Mouse (Mus musculus): ENCODE results near the gene Prkar2b. TPM values are rescaled to one million over a fixed set of nuclear protein-coding genes. Genes with fewer than 3 reads are reported as not detected.

The Prkar2b gene
- polyA plus RNA-seq, 1 experiment from 2014 or later: 12.7 TPM

- WGBS: 92% methylated on average over 6 of the region's 6 CpGs
- Histone ChIP-seq H3K4me3 (ENCODE audit: low read length) (no peak overlapping the region), H3K4me2 (ENCODE audit: low read depth, low read length) (no peak overlapping the region), H3K27me3 (replicated peaks; ENCODE audit: control insufficient read depth, insufficient read depth, low read length) (no peaks in the 10 kb centered on the region), H3K9ac (ENCODE audit: low read depth, low read length) (no peak overlapping the region), H3K27ac (ENCODE audit: low read length) (no peak overlapping the region), H3K36me3 (ENCODE audit: control insufficient read depth, insufficient read depth, low read length) (no peaks in the 10 kb centered on the region), H3K4me1 (ENCODE audit: control insufficient read depth, insufficient read depth, low read length) (no peaks in the 10 kb centered on the region), H3K9me3 (ENCODE audit: control insufficient read depth, low read length) (no peaks in the 10 kb centered on the region)
- no peak for ATAC-seq
These were observed 75.4 kb downstream of the Prkar2b start for GRCm38 (mm10) chr12:31985738-31986137.

- no peak for ATAC-seq
- no peak overlapping the region for H3K4me2 ChIP-seq (ENCODE audit: low read depth, low read length)
- no peak overlapping the region for H3K4me3 ChIP-seq (ENCODE audit: low read length)
- no peaks in the 10 kb centered on the region for H3K4me1 ChIP-seq (ENCODE audit: control insufficient read depth, insufficient read depth, low read length)
- H3K27me3 ChIP-seq (replicated peaks; ENCODE audit: control insufficient read depth, insufficient read depth, low read length): no peaks in the 10 kb centered on the region
- WGBS: 67% methylated on average over 12 of the region's 12 CpGs
- H3K27ac ChIP-seq (ENCODE audit: low read length): no peak overlapping the region
- no peak overlapping the region for H3K9ac ChIP-seq (ENCODE audit: low read depth, low read length)
- H3K36me3 ChIP-seq (ENCODE audit: control insufficient read depth, insufficient read depth, low read length): no peaks in the 10 kb centered on the region
- H3K9me3 ChIP-seq (ENCODE audit: control insufficient read depth, low read length): no peaks in the 10 kb centered on the region
These were observed 76.4 kb downstream of the Prkar2b start for GRCm38 (mm10) chr12:31984664-31985063.

DNA sequence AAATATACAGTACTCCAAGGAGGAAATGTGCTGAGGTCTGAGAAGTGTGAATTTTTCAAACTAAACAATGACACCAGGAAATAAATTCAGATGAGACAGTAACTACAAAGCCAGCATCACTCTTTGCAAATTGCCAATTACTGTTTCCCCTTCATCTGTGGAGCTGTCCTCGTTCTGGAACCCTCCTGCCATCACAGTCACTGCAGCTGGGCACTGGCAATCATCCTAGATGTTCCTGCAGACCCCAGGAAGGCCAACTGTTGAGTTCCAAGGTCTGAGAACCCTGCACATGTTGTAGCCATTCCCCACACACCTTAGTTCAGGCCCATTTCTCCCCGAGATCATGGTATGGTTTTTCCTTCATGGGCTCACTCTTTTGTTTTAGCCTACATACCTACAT lies 76.9 kb downstream of the Prkar2b start:
- H3K27ac ChIP-seq (ENCODE audit: low read length): no peak overlapping the region
- no peak overlapping the region for H3K4me2 ChIP-seq (ENCODE audit: low read depth, low read length)
- no peaks in the 10 kb centered on the region for H3K4me1 ChIP-seq (ENCODE audit: control insufficient read depth, insufficient read depth, low read length)
- no peak overlapping the region for H3K4me3 ChIP-seq (ENCODE audit: low read length)
- 57% methylated on average over 2 of the region's 2 CpGs for WGBS
- ATAC-seq: no peak
- H3K9me3 ChIP-seq (ENCODE audit: control insufficient read depth, low read length): no peaks in the 10 kb centered on the region
- H3K9ac ChIP-seq (ENCODE audit: low read depth, low read length): no peak overlapping the region
- H3K36me3 ChIP-seq (ENCODE audit: control insufficient read depth, insufficient read depth, low read length): no peaks in the 10 kb centered on the region
- no peaks in the 10 kb centered on the region for H3K27me3 ChIP-seq (replicated peaks; ENCODE audit: control insufficient read depth, insufficient read depth, low read length)

DNA sequence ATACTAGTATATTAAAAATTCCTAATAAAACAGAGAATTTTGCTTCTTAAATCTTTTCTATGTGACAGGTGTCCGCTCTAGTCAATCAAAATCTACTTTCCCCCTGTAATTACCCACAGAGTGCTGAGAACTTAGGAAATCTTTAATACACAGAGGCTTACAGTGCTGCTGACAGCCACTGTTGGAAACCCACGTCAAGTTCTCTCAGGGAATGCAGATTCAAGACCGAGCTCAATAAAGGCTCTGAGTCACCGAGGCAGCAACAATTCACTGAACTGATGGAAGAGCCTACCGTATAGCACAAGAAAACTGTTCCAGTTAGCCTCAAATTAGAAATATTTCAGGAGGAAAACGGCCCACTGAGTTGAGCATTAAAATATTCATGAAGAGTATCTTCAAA lies 77.3 kb downstream of the Prkar2b start:
- ATAC-seq: no peak
- Histone ChIP-seq H3K4me2 (ENCODE audit: low read depth, low read length) (no peak overlapping the region), H3K27me3 (replicated peaks; ENCODE audit: control insufficient read depth, insufficient read depth, low read length) (no peaks in the 10 kb centered on the region), H3K27ac (ENCODE audit: low read length) (no peak overlapping the region), H3K4me3 (ENCODE audit: low read length) (no peak overlapping the region), H3K36me3 (ENCODE audit: control insufficient read depth, insufficient read depth, low read length) (no peaks in the 10 kb centered on the region), H3K4me1 (ENCODE audit: control insufficient read depth, insufficient read depth, low read length) (no peaks in the 10 kb centered on the region), H3K9ac (ENCODE audit: low read depth, low read length) (no peak overlapping the region), H3K9me3 (ENCODE audit: control insufficient read depth, low read length) (no peaks in the 10 kb centered on the region)
- 81% methylated on average over 6 of the region's 6 CpGs for WGBS

DNA sequence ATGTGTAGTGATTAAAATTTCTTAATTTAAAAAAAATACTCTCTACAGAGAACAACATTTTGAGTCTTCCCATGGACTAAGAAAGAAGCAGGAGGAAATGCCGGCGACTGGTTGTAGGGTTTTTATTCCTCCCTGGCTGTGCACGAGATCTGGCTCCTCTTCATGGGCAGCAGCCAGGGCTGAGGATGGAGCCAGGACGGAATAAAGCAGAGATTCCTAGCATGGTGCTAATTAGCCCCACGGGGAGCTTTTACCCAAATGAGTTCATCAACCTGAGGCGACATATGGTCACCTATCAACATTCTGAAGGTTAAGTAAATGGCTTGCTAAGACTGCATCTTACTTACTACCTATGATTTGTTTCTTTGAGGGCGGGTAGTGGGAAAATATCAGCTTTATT lies 77.9 kb downstream of the Prkar2b start:
- ATAC-seq: no peak
- Histone ChIP-seq H3K4me1 (ENCODE audit: control insufficient read depth, insufficient read depth, low read length) (no peaks in the 10 kb centered on the region), H3K36me3 (ENCODE audit: control insufficient read depth, insufficient read depth, low read length) (no peaks in the 10 kb centered on the region), H3K27me3 (replicated peaks; ENCODE audit: control insufficient read depth, insufficient read depth, low read length) (no peaks in the 10 kb centered on the region), H3K9me3 (ENCODE audit: control insufficient read depth, low read length) (no peaks in the 10 kb centered on the region), H3K4me2 (ENCODE audit: low read depth, low read length) (no peak overlapping the region), H3K4me3 (ENCODE audit: low read length) (no peak overlapping the region), H3K27ac (ENCODE audit: low read length) (no peak overlapping the region), H3K9ac (ENCODE audit: low read depth, low read length) (no peak overlapping the region)
- 67% methylated on average over 7 of the region's 7 CpGs for WGBS

- 79% methylated on average over 12 of the region's 12 CpGs for whole genome bisulfite sequencing
- Histone ChIP-seq H3K27ac (ENCODE audit: low read length) (no peak overlapping the region), H3K4me2 (ENCODE audit: low read depth, low read length) (no peak overlapping the region), H3K4me3 (ENCODE audit: low read length) (no peak overlapping the region), H3K36me3 (ENCODE audit: control insufficient read depth, insufficient read depth, low read length) (no peaks in the 10 kb centered on the region), H3K27me3 (replicated peaks; ENCODE audit: control insufficient read depth, insufficient read depth, low read length) (no peaks in the 10 kb centered on the region), H3K9ac (ENCODE audit: low read depth, low read length) (no peak overlapping the region), H3K9me3 (ENCODE audit: control insufficient read depth, low read length) (no peaks in the 10 kb centered on the region), H3K4me1 (ENCODE audit: control insufficient read depth, insufficient read depth, low read length) (no peaks in the 10 kb centered on the region)
- no peak for ATAC-seq
These were observed 83.4 kb downstream of the Prkar2b start for GRCm38 (mm10) chr12:31977613-31978195.

DNA sequence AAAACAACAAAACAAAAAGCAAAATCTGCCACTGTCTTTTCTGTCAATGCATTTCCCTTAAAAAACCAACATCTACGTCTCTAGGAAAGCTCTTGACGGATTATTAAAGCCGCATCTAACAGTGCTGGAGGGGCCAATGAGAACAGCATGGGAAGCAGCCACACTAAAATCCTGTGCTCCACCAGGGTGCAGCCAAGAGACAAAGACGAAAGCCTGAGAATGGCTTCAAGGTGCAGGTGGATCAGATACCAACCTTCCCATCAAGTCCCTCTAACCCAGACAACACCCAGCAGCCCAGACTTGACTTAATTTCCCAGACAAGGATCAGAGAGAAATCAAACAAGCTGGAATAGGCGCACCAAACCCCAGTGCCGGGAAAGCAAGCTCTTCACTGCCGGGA lies 84.6 kb downstream of the Prkar2b start:
- H3K4me2 ChIP-seq (ENCODE audit: low read depth, low read length): no peak overlapping the region
- no peak overlapping the region for H3K9ac ChIP-seq (ENCODE audit: low read depth, low read length)
- WGBS: 55% methylated on average over 7 of the region's 7 CpGs
- no peak for ATAC-seq
- H3K36me3 ChIP-seq (ENCODE audit: control insufficient read depth, insufficient read depth, low read length): no peaks in the 10 kb centered on the region
- H3K27me3 ChIP-seq (replicated peaks; ENCODE audit: control insufficient read depth, insufficient read depth, low read length): no peaks in the 10 kb centered on the region
- H3K4me3 ChIP-seq (ENCODE audit: low read length): no peak overlapping the region
- H3K27ac ChIP-seq (ENCODE audit: low read length): no peak overlapping the region
- no peaks in the 10 kb centered on the region for H3K4me1 ChIP-seq (ENCODE audit: control insufficient read depth, insufficient read depth, low read length)
- no peaks in the 10 kb centered on the region for H3K9me3 ChIP-seq (ENCODE audit: control insufficient read depth, low read length)

DNA sequence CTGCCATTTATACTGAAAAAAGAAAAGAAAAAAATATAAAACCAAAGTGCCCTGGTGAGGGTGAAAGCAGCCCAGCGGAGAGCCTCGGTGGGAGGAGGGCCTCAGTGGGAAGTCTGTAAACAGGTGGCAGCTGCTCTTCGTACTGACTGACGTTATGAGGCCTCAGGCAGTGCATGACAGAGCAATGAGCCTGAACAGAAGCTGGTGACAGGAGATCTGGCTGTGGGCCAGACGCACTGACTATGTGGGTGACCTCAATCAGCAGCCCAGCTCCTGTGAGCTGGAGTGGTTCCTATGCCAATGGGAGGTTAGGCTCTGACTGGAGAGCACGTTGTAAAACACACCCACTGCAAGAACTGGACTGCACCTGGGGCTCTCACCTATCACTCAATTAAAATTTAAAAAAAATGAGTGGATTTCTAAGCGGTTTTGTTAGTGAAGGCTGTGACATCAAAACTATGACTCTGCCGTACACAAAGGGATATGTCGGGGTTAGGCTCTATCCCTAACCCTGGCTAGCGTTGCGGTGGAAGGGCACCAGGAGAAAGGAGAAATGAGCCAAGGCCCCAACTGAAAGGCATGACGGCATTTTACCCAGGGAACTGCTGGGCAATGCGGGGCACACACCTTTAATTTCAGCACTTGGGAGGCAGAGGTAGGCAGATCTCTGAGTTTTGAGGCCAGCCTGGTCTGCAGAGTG lies 87.5 kb downstream of the Prkar2b start:
- peak; percentile 97 for ATAC-seq

DNA sequence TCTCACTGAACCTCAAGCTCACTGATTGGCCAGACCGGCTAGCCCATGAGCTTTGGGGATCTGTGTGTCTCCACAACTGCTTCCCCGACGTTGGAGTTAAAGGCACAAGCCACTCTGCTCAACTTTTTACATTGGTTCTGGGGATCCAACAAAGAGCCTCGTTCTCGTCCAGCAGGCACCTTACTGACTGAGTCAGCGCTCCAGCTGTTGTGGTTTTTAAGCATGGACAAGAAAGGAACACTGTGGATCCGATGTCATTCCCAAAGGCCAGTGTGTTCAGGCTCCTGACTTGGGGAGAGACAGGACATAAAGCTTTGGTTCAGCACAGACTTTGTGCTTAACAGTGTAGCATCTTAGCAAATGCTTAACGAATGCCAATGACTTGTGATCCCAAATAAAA lies 89.5 kb downstream of the Prkar2b start:
- no peak overlapping the region for H3K9ac ChIP-seq (ENCODE audit: low read depth, low read length)
- H3K36me3 ChIP-seq (ENCODE audit: control insufficient read depth, insufficient read depth, low read length): no peaks in the 10 kb centered on the region
- no peaks in the 10 kb centered on the region for H3K27me3 ChIP-seq (replicated peaks; ENCODE audit: control insufficient read depth, insufficient read depth, low read length)
- no peak overlapping the region for H3K4me3 ChIP-seq (ENCODE audit: low read length)
- ATAC-seq: no peak
- H3K27ac ChIP-seq (ENCODE audit: low read length): no peak overlapping the region
- H3K4me1 ChIP-seq (ENCODE audit: control insufficient read depth, insufficient read depth, low read length): no peaks in the 10 kb centered on the region
- WGBS: 90% methylated on average over 8 of the region's 8 CpGs
- H3K9me3 ChIP-seq (ENCODE audit: control insufficient read depth, low read length): no peaks in the 10 kb centered on the region
- H3K4me2 ChIP-seq (ENCODE audit: low read depth, low read length): no peak overlapping the region

More for the DNA sequence above, 87.5 kb downstream of the Prkar2b start:
- Histone ChIP-seq H3K27me3 (replicated peaks; ENCODE audit: control insufficient read depth, insufficient read depth, low read length) (no peaks in the 10 kb centered on the region), H3K36me3 (ENCODE audit: control insufficient read depth, insufficient read depth, low read length) (no peaks in the 10 kb centered on the region), H3K4me1 (ENCODE audit: control insufficient read depth, insufficient read depth, low read length) (no peaks in the 10 kb centered on the region), H3K9ac (ENCODE audit: low read depth, low read length) (no peak overlapping the region), H3K4me3 (ENCODE audit: low read length) (no peak overlapping the region), H3K27ac (ENCODE audit: low read length) (no peak overlapping the region), H3K9me3 (ENCODE audit: control insufficient read depth, low read length) (no peaks in the 10 kb centered on the region), H3K4me2 (ENCODE audit: low read depth, low read length) (no peak overlapping the region)
- 59% methylated on average over 13 of the region's 13 CpGs for WGBS

- H3K36me3 ChIP-seq (ENCODE audit: control insufficient read depth, insufficient read depth, low read length): no peaks in the 10 kb centered on the region
- 37% methylated on average over 1 of the region's 1 CpGs for WGBS
- H3K4me2 ChIP-seq (ENCODE audit: low read depth, low read length): no peak overlapping the region
- no peak for ATAC-seq
- H3K27me3 ChIP-seq (replicated peaks; ENCODE audit: control insufficient read depth, insufficient read depth, low read length): no peaks in the 10 kb centered on the region
- no peak overlapping the region for H3K27ac ChIP-seq (ENCODE audit: low read length)
- H3K4me1 ChIP-seq (ENCODE audit: control insufficient read depth, insufficient read depth, low read length): no peaks in the 10 kb centered on the region
- H3K4me3 ChIP-seq (ENCODE audit: low read length): no peak overlapping the region
- no peaks in the 10 kb centered on the region for H3K9me3 ChIP-seq (ENCODE audit: control insufficient read depth, low read length)
- H3K9ac ChIP-seq (ENCODE audit: low read depth, low read length): no peak overlapping the region
These were observed 92.0 kb downstream of the Prkar2b start for GRCm38 (mm10) chr12:31969111-31969510.

Data from intestine, embryonic 16.5 days (tissue).